Mouse (Mus musculus): ENCODE measurements around the gene Itga2b.

The Itga2b gene

DNA sequence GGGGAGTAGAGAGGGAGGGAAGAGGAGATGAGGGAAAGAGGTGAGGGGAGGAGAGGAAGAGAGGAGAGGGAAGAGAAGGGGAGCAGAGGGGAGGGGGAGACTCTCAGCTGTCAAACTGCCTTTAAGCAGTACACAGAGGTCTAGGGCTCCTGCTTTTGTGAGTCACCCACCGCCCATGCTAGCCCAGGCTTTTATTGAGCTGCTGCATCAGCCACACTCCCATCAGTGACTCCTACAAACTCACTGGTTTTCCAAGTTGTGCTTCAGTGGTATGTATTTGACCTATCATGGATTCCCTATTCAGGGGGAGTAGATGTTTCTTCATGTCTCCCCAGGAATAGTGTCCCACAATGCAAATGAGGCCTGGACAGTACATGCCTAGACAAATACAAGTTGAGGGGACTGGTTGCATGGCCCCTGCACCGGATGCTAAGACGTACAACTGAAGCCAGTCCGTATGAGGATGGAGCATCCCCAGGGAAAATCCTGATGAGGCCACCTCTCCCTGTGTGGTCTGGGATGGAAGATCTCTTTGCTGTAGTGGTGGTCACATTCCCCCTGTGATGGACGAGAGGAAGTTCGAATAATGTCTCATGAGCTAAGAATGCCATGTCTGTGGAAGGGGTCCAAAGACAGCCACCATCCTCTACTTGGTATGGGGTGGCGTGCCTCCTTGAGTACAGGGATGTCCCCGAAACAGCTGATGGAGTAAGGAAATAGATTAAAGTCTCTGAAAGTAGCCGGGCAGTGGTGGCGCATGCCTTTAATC, 54.7 kb downstream of the Itga2b start:
- TF ChIP-seq GATA4 (IDR thresholded peaks at IDR 0.05; ENCODE audit: insufficient replicate concordance, low read length): no peak

DNA sequence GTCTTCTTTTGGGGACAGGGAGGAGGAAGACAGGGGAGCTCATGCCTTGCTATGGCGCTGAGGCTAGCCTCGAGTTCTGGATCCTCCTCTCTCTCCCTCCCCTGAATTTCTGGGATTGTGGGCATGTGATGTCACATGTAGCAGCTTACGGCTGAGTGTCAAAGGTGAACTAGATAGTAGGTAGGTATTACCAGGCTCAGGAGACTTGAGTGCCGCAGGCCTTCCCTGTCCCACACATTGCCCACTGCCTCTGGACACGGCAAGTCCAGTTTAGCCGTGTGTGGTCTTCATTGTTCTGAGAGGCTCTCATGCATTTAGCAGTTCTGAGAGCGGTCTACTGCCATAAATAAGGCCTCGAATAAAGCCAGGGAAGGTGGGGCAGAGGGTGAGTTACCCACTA, 56.9 kb downstream of the Itga2b start:
- no peak for TF ChIP-seq GATA4 (IDR thresholded peaks at IDR 0.05; ENCODE audit: insufficient replicate concordance, low read length)

DNA sequence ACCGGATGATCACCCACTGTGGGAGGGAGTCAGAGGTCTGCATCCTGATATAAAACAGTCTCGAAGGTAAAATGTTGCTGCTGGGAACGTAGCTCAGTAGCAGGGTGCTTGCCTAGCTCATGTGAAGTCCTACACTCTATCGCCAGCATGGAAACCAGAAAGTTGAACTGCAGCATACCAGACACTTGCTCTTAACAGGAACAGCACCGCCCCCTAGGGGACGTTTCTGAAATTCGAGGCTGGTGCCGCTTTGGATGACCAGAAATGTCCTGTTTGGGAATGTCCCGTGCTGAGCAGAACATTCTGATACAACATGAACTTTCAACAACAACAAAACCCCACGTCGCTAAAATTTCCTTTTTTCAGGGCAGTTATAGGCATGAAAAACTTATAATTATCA, 58.2 kb downstream of the Itga2b start:
- no peak for TF ChIP-seq GATA4 (IDR thresholded peaks at IDR 0.05; ENCODE audit: insufficient replicate concordance, low read length)

DNA sequence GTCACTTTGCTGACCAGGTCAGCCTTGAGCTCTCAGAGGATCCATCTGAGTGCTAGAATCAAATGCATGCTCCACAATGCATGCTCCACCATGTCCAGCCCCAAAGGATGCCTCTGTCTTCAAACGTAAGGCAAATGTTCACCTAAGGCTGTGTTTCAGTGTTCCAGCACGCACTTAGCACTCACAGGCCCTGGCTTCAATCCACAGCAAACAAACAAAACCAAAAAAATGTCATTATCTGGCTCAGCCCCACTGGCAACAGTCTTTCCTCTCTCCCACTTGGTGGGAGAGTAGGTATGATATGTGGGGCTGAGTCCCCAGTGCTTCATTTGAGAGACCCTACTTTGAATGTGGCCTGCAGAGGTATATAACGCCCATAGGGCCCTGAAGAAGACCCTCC, 58.9 kb downstream of the Itga2b start:
- no peak for TF ChIP-seq GATA4 (IDR thresholded peaks at IDR 0.05; ENCODE audit: insufficient replicate concordance, low read length)

DNA sequence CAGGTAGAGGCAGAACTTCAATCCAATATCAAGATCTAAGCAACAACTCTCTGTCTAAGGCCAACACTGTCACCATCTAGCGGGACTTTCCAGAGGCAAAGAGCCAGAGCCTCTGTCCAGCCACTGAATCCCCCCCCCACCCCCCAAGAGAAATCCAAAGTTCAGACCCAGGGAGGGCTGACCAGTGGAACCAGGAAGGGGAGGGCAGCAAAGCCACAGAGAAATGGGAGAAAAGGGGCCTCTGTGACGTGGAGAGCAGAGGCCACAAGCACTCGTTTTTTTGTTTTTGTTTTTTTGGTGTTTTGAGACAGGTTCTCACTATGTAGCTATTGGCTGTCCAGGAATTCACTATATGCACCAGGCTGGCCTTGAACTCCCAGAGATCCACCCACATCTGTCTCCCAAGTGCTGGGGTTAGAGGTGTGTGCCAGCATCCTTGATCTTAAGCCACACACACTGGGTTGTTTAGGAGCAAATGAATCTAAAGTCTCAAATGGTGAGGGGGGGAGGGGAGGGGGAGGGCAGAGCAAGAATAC, 60.1 kb downstream of the Itga2b start:
- no peak for TF ChIP-seq GATA4 (IDR thresholded peaks at IDR 0.05; ENCODE audit: insufficient replicate concordance, low read length)

DNA sequence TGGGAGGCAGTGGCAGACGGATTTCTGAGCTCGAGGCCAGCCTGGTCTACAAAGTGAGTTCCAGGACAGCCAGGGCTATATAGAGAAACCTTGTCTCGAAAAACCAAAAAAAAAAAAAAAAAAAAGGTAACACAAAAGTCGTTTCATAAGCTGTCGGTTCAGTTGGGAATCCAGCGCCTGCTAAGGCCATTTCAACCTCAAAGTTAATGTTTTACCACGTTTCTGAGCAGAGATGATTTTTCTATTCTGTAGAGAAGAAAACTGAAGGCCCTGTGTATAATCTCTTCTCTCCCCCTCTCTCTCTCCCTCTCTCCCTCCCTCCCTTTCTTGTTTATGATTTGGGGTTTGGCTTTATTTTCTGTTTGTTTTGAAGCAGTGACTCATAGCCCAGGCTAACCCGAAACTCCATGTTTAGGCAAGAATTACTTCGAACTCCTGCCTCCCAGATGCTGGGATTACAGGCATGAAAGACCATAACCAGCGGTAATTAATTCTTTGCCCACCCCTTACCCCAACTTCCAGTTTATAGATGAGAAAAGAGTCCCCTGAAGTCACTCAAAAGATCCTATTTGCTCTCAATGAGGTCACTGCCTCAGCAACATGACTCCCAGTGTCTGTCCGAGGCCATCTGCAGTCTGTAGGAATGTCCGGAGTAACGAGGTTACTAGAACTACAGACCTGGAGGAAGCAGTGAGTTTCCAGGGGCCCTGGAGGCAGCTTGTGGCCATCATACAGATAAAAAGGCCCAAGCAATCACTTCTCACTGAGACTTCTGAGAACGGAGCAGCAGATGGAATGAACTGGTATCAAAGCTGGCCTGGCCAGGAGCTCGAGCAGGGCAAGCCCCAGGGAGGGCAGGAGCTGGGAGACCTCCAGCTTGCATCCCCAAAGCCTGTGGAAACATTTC, 60.8 kb downstream of the Itga2b start:
- peak; percentile 47; the same call in 1 of the 2 replicates for TF ChIP-seq GATA4 (IDR thresholded peaks at IDR 0.05; ENCODE audit: insufficient replicate concordance, low read length)

DNA sequence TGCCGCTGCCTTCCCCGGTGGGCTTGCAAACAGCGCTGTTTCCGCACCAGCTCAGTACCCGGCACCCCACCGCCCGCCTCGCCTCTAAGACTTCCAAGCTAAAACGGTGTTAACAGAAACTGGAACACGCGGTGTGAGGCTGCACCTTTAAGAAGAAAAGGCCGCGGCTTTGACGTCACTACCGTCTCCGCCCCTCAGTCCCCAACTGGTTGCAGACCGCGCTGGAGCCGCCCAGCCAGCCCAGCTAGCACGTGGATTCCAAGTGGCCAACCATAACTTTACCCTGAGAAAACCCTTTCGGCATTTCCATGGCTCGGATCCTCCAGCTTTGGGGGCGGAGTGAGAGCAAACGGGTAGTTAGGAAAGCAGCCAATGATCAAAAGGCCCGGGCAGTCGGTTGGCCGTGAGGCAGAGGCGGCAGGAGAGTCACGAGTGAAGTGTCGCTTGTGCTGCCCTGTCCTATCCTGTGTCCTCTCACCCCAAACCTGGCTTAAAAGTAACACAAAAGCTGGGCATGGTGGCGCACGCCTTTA, 61.5 kb downstream of the Itga2b start:
- TF ChIP-seq GATA4 (IDR thresholded peaks at IDR 0.05; ENCODE audit: insufficient replicate concordance, low read length): peak; percentile 53; the same call in 1 of the 2 replicates

DNA sequence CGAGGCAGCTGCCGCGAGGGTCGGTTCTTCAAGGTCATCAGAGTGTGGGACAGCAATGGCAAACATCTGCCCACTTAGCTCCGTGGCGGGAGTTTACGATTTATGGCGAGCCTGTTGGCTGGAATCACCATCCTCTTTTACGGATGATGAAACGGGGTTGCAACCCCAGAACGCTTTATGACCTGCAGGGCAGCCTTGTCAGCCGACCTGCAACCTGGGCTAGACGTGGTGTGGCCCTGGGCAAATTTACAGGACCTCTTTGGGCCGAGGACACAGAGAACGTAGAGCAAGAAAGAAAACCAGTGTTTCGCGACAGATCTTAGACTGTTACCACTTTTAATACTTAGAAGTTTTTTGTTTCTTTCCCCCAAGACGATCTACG, 62.1 kb downstream of the Itga2b start, which contains the start of gene Slc25a39:
Gene Slc25a39 (minus strand): TSS at position 113 of the 382 bp plus-strand sequence.
- TF ChIP-seq GATA4 (IDR thresholded peaks at IDR 0.05; ENCODE audit: insufficient replicate concordance, low read length): no peak

DNA sequence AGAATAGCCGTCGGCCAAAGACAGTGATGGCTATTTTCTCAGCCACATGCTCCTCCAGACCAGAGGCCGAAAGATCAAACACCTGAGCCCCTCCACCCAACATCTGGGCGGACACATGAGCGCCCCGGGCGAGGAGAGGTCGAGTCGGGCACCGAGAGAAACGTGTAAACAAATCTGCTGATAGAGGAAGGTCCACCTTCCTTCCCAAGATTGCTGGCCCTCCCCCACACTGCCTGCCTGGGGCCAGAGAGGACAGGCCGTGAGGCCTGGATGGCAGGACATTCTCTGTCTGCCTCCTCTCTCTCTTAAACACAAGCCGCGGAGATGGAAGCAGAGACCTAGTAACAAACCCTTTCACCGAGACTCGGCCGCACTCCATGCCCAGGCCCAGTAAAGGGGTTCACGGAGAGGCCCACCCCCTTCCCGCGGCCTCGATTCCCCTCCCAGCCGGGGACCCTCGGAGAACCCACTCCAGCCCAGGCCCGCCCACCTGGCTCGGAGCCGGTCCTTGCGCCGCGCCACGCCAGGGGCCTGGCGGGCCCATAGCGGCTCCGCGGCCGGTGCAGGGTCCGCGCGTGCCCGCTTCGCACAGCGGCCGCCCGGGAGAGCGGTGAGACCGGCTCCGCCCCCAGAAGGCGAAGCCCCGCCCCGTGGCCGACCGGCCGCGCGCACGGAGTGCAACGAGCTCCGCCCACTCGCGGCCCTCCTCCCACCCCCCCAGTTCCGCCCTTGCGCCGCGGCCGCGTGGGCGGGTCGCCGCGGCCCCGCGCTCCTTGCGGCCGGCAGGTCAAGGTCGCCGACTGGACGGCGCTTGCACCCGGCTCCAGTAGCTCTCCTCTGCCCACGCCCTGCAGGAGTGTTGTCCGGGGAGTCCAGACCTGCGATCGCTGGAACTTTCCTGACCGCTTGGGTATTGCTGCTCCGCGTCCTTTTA, 62.8 kb downstream of the Itga2b start:
- TF ChIP-seq GATA4 (IDR thresholded peaks at IDR 0.05; ENCODE audit: insufficient replicate concordance, low read length): peak; percentile 38; the same call in 1 of the 2 replicates

DNA sequence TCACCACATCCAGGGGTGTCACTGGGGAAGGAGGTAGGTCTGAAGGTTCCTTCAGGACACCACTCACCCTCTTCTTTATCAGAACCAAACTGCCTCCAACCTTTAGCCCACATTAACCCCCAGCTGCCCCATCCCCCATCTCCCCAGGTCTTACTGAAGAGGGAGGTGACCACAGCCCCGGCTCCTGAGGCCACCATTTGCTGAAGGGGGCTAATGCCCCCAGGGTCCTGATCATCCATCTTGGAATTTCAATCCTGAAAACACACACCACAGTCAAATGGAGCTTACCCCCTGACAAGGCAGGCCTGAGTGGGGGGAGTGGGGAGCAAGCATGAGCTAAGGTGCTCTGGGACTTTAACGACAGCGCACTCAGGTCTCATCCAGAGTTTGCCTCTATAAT, 63.5 kb downstream of the Itga2b start:
- no peak for TF ChIP-seq GATA4 (IDR thresholded peaks at IDR 0.05; ENCODE audit: insufficient replicate concordance, low read length)

DNA sequence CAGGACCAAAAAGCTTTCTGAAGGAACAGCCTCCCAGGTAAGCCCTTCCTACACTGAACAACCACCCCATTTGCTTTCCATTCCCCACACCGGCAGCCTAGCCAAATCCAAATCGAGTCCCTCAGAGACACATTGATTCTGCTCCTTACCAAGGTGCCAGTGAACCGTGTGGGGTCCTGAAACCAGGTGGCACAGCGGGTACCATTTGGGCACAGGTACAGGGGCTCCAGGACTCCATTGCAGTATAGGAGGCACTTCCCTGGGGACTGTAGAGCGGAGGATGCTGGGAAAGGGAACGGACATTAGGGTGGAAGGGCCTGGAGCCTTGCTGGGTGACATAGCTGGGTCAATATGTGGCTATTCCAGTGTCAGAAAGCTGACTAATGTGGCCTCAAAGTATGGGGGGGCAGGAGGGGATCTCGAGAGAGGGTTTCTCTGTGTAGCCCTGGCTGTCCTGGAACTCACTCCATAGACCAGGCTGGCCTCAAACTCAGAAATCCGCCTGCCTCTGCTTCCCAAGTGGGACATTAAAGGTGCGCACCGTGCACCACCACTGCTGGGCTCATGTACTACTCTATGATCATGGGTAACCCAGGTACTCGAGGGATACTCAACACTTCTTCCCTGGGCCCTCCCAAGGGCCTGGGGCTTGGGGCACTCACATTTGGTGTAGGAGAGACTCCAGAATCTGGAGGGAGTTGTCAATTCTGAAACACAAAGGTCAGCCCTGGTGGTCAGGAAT, 64.2 kb downstream of the Itga2b start:
- TF ChIP-seq GATA4 (IDR thresholded peaks at IDR 0.05; ENCODE audit: insufficient replicate concordance, low read length): no peak

DNA sequence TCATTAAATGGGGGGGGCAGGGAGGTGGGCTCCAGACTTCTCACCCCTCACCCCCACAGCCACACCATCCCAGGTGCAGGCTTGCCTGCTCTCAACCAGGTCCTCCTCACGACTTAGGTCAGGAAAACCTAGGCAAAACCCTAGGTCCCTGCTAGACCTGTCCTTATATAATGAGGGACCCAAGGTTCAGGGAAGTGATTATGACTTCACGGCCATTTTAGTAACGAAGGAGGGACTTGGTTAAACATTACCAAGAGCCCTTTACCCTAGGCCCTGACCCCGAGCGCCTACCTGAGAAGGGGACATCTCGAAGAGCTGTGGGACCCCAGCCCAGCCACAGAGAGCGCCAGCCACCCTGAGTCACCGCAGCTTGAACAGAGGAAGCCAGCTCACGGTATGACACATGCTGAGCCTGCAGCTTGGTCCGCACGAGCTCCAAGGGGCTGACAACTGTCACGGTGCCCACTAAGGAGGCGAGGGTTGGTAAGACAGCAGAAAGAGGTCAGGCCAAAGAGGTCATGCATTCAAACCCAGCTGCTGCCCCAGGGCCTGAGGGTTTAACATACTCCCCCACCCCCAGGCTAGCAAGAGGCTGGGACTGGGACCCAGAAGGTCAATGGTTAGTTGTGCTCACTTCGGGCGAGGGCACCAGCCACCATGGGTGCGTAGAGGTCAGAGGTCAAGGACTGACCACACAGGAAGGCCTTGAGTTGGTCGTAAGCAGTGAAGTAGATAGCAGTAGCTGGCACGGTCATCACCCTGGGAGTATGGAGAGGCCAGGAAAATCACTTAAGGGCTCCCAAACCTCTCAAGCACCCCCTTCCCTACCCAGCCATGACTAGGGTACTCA, 65.5 kb downstream of the Itga2b start:
- no peak for TF ChIP-seq GATA4 (IDR thresholded peaks at IDR 0.05; ENCODE audit: insufficient replicate concordance, low read length)

DNA sequence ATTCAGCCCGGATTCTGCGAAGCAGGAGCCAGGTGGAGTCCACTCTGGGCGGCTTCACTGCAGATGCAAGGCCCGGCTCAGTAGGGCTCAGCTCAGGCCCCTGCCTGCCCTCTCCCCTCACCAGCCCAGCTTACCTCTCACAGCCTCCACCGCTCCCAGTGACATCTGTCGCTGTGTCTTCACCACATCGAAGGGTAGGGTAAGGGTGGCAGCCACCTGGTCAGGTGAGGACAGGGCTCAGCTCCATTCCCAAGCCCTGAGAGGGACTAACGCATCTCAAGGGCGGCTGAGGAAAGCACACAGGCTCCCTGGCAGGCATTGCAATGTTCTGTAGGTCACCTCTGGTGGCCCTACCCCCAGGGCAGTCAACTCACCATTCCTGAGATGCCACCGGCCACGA, 66.3 kb downstream of the Itga2b start:
- no peak for TF ChIP-seq GATA4 (IDR thresholded peaks at IDR 0.05; ENCODE audit: insufficient replicate concordance, low read length)

All from liver, adult (tissue).